Mouse (Mus musculus) cerebellum, adult 9-11 months (tissue): ENCODE data around the gene Cyb5rl.
"Not testable (repeated sequence)": the region's sequence is repeated elsewhere in the genome, so short reads cannot be mapped to it uniquely, and the experiment has no call there.

Source experiments
- DNase-seq: peaks from one replicate; pipeline ENCODE4 v3.0.0; 2022

Cyb5rl gene

DNA sequence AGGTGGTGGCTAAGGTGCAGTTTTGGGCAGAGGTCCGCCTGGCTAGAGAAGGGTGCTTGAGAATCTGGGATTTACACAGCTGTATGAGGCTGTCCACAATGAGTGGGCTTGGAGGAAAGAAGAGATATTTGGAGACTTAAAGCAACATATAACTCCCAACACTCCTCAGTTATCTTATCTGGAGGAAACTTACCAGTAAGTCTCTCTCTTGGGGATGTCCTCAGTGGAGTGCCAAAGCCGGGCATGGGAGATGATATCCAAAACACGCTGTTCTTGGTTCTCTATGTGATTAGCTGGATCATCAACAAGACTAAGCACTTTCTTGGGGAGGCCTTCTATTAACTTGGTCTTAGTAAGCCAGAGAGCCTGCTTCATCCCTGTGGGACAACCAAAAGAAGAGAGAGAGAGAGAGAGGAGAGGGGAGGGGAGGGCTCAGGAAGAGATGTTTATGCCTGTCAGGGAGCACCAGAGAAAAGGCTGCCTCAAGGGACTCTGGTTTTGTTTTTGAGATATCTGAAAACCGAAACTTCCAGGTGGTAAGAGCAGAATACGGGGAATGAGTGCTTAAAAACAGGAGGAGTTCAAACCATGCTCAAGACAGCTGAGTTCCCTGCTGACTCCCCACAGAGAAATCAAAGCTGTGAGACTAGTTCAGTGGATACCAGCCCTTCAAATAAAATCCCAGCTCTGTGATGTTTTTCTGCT lies 2.2 kb upstream of the Cyb5rl start:
- no peak for DNase-seq

GRCm38 (mm10) chr4:107067151-107067840 lies 508 bp downstream of the Cyb5rl start:
- DNase-seq = no peak

DNA sequence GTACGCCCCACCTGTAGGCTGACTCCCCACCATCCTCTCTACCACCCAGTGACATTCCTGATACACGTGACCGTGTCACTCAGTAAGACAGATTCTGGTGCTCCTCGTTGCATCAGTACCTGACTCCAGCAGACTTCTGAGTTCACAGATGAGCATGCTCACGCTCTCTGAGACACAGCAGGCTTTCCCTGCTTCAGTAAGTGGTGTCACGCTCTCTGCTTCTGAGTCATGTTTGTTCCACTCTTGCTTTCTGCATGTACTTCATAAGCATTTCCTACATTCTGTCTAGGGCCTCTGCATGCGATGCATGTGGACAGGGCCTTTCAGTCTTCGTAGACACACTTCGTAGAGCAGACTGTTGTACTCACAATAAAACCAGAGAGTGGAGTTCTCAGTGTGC lies 5.6 kb downstream of the Cyb5rl start:
- DNase-seq = no peak

GRCm38 (mm10) chr4:107075456-107075855 lies 8.7 kb downstream of the Cyb5rl start:
- no peak for DNase-seq

DNA sequence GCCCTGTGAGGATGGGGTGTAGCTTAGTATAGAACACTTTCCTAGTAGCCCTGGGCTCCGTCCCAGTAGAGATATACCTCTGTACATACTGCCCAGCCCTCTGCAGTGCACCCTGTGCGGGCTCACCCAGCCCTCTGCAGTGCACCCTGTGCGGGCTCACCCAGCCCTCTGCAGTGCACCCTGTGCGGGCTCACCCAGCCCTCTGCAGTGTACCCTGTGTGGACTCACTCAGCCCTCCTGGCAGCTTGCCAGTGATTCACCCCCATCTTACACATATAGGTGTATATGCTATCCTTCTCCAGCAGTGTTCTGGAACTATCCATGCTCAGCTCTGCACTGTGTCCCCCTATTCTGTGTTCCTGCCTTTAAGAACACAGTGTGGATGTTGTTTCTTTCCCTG lies 12.1 kb downstream of the Cyb5rl start:
- DNase-seq = no peak

DNA sequence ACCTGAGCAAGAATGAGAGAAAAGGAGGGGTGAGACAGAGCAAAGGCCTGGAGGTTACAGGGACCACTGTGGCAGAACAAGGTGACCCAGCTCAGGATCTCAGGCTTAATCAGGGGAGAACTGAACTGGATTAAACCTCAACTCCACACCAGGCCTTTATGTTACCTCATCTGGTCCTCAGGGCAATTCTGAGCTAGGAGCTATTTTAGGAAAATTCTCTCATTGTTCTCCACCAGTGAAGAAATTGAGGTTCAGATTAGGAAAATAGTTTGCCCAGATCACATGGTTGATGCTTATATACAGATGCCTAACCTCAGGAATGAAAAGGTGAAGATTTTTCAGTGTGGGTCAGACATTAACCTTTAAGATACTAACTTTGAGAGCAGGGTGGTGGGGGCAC lies 12.9 kb downstream of the Cyb5rl start:
- no peak for DNase-seq

DNA sequence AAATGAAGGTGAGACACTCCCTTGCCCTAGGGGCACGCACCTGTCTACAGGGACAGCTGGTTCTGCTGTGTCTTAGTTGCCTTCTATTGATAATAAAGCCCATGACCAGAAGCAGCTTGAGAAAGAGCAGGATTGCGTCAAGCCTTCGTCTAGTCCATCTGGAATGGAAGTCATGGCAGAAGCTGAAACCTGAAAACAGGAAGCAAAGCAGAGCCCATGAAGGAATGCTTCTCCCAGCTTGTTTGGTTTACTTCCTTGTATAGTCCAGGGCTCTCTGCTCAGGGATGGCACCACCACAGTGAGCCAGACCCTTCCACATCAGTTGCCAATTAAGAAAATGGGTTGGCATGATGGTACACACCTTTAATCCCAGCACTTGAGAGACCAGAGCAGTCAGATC lies 15.4 kb downstream of the Cyb5rl start:
- no peak for DNase-seq

GRCm38 (mm10) chr4:107083126-107083525 lies 16.3 kb downstream of the Cyb5rl start:
- DNase-seq = no peak

GRCm38 (mm10) chr4:107084343-107084742 lies 17.6 kb downstream of the Cyb5rl start:
- DNase-seq = no peak

DNA sequence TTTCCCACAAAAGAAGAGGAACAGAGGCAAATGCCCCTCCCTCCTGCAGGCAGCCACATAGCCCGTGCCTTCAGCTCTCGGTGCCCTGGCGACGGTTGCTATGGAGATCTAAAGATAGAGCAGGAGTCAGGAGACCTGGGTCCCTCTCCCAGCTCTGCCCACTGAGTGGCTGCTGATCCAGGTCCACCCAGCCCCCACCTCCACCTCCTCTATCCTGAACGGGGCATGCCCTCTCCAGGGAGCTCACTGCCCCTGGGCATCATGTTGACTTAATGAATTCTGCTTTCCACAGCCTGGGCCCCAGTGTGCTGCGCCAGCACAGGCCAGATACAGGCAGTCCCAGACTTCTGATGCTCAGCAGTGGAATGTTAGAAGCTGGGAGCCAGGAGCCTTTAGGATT lies 18.1 kb downstream of the Cyb5rl start:
- DNase-seq = peak; percentile 28

DNA sequence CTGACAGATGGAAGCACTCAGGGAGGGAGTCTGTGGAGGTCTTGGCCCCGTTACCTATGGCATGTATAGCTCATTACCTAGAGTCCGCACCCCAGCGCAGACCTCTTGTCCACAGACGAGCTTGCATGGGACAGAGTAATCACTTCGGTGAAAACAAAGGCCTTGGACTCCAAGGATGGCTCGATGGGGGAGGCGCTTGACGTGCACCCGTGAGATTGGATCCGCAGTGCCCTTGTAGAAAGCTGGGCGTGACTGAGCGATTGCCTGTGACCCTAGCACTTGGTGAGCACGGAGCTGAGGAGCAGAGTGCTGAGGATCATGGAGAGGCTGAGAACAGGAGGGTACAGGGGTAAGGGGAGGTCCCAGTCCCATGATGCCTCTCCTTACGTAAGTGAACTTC lies 24.9 kb downstream of the Cyb5rl start:
- no peak for DNase-seq

GRCm38 (mm10) chr4:107094484-107095187 lies 27.8 kb downstream of the Cyb5rl start:
- DNase-seq = no peak

GRCm38 (mm10) chr4:107096043-107096442 lies 29.3 kb downstream of the Cyb5rl start:
- DNase-seq = peak; percentile 35

DNA sequence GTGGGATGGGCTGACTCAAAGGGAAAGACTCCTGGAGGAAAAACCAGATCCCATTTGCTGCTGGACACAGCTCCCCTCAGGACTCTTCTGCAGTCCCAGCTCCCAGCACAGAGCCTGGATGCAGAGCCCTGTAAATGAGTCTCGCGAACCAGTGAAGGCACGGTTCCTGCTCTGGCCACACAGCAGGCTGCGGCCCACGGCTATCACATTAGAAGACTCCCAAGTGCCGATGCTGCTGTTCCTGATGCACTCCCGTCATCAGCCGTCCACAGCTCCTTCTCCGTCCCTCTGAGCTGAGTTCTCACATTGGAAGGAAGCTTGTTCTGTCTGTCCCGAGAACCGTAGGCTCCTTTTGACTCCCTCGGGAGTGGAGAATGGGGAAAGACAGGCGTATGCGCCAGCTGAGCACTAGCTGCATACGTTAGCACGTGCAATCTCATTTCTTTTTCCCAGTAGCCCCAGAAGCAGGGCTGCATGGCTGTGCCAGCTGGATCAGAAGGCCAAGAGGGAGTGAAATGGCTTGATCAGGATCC lies 30.1 kb downstream of the Cyb5rl start, which contains the start of gene Cdcp2:
Gene Cdcp2 (plus strand): TSS at position 51 of the 533 bp plus-strand sequence.
- DNase-seq = no peak

DNA sequence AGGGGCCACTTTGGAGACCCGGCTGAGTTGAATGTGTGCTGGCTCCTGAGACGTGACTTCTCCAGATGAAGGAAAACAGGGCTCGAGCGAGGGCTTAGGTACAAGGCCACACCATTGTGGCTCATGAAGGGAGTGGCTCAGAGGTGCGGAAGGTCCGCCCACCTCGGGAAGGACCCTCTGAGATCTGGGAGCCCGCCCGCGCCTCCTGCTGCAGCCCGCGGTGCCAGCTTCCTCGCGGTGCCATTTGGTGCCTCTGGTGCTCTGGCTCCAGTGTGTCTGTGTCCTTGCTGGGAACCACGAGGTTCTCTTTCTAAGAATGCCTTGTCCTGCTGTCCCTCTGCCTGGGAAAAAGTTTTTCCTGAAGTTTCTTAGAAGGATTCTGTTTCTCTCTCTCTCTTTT lies 31.1 kb downstream of the Cyb5rl start:
- DNase-seq = no peak

DNA sequence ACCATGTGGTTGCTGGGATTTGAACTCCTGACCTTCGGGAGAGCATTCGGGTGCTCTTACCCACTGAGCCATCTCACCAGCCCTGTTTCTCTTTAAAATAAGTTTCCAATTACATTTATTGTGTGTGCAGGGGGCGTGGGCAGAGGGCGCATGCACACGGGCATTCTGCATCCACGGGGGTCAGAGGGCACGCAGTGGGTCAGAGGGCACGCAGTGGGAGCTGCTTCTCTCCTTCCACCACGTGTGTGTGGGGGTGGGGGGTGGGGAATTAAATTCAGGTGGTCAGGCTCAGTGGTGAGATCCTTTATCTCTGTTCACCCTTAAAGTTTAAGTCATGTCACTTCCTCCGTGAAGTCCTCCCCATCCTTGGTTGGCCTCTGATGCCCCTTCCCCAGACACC lies 31.6 kb downstream of the Cyb5rl start:
- no peak for DNase-seq

GRCm38 (mm10) chr4:107098791-107099525 lies 32.2 kb downstream of the Cyb5rl start:
- DNase-seq = no peak

DNA sequence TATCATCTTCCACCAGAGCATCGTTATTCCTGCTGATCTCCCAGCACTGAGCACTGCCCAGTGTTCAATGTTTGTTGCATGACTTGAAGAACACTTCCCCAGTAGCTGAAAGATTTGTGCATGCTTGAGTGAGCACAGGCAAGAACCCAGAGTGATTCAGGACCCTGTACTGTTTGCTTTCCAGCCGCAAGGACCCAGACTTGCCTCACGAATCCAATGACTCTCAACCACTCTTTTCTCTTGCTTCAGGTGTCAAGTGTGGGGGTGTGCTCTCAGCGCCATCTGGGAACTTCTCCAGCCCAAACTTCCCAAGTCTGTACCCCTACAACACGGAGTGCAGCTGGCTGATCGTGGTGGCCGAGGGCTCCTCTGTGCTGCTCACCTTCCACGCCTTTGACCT lies 35.4 kb downstream of the Cyb5rl start:
- no peak for DNase-seq

DNA sequence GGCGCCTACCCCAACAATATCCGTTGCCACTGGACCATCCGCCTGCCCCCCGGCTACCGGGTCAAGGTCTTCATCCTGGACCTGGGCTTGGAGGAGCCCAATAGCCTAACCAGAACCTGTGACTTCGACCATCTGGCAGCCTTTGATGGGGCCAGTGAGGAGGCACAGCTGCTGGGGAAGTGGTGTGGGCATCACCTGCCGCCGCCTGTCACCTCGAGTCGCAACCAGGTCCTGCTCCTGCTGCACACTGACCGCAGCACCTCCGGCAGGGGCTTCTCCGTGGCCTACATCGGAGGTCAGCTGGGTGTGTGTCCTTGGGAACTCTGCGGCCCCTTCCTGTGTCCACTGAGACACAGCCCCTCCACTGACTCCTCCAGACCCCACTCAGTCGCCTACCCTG lies 40.0 kb downstream of the Cyb5rl start:
- DNase-seq = no peak

DNA sequence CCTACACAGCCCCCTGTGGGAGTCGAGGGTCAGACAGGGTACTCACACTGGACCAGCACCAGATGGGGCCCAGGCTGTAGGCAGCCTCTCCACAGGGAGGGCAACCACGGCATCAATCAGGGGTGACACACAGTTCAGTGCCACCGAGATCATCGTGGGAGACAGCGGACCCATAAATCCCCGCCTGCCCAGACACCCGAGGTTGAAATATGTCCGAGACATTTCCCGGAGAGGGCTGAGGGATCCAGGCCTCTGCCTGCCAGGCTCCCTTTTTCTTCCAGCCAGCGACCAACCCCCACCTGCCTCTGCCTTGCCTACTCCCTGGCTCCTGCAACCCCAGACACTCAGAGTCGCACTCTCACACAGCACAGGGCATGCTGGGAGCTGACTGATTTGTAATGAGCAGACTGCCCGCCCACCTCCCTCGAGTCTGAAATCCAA lies 41.5 kb downstream of the Cyb5rl start:
- DNase-seq = no peak

- not testable (repeated sequence) for DNase-seq
Observed at GRCm38 (mm10) chr4:107109181-107109580, 42.4 kb downstream of the Cyb5rl start.

- no peak for DNase-seq
Observed at GRCm38 (mm10) chr4:107114278-107114677, 47.5 kb downstream of the Cyb5rl start.
